Mouse (Mus musculus) C2C12 (cell line): ENCODE measurements around the gene Srgap1. TPM values are rescaled to one million over a fixed set of nuclear protein-coding genes. Genes with fewer than 3 reads are reported as not detected.

Experiments
- H3K27me3 ChIP-seq: one replicate; pipeline ENCODE4 v1.6.1; 2011; ENCODE audit not compliant: control insufficient read depth, insufficient read depth, insufficient read length
- H3K36me3 ChIP-seq: one replicate; pipeline ENCODE4 v1.6.1; 2011; ENCODE audit not compliant: control insufficient read depth, insufficient read depth
- H3K4me3 ChIP-seq: one replicate; pipeline ENCODE4 v1.5.1; 2011; ENCODE audit warnings: mild to moderate bottlenecking, control low read depth; ENCODE audit not compliant: poor library complexity, insufficient read depth, severe bottlenecking
- H3K79me2 ChIP-seq: one replicate; pipeline ENCODE4 v1.6.1; 2011; ENCODE audit not compliant: control insufficient read depth, insufficient read depth
- H3K79me3 ChIP-seq: one replicate; pipeline ENCODE4 v1.6.1; 2011; ENCODE audit warnings: low read depth, control low read depth
- H3ac ChIP-seq: one replicate; pipeline ENCODE3; 2011; ENCODE audit warnings: low read depth; ENCODE audit not compliant: control insufficient read depth, insufficient read length
- CEBPB ChIP-seq: IDR thresholded peaks from one replicate; pipeline ENCODE4 v1.6.1; 2011; ENCODE audit warnings: low read depth, mild to moderate bottlenecking, control low read depth, moderate library complexity
- CTCF ChIP-seq: IDR thresholded peaks from one replicate; pipeline ENCODE4 v1.5.1; 2011; ENCODE audit not compliant: control insufficient read depth, insufficient read depth, insufficient read length
- FOSL1 ChIP-seq: IDR thresholded peaks from one replicate; pipeline ENCODE4 v1.8.0; 2011; ENCODE audit warnings: mild to moderate bottlenecking, low read length; ENCODE audit not compliant: poor library complexity, insufficient read depth, severe bottlenecking
- MAX ChIP-seq: IDR thresholded peaks from one replicate; pipeline ENCODE4 v1.6.1; 2011; ENCODE audit warnings: mild to moderate bottlenecking, control low read depth
- MYOD1 ChIP-seq: IDR thresholded peaks from one replicate; pipeline ENCODE4 v1.6.1; 2011; ENCODE audit warnings: low read depth; ENCODE audit not compliant: control insufficient read depth, insufficient read length
- MYOG ChIP-seq: IDR thresholded peaks from one replicate; pipeline ENCODE4 v1.6.1; 2011; ENCODE audit not compliant: control insufficient read depth, insufficient read length; ENCODE audit errors: extremely low read depth
- USF1 ChIP-seq: IDR thresholded peaks from one replicate; pipeline ENCODE4 v1.6.1; 2011; ENCODE audit warnings: low read depth, mild to moderate bottlenecking, control low read depth, moderate library complexity
- polyA plus RNA-seq: library from polyadenylated mRNA; unstranded; fragments of >200 nt; fragmentation: generic; extraction: Trizol; gene quantifications from one replicate; pipeline ENCODE4 v1.2.1, GENCODE M21; 2012; ENCODE audit warnings: missing spikeins

Gene Srgap1
- polyA plus RNA-seq, 1 experiment: 0.06 TPM

DNA sequence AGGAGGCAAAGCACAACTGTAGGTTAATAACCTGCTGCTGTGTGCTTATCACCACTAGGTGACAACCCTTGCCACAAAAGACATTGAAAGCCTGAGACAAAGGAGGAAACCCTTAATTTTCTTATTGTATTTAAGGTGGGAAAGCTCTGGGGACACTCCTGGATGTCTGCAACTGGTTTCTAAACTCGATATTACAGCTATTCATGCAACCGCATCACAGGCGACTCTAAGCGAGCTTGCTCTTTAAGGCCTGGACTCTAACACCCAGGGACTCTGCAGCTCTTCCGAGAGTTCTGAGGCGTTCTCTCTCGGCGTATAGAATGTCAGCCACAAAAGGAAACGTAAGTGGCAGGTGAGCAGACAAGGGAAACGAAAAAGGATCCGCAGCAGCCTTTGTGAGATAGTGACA lies 241.2 kb downstream of the Srgap1 start:
- TF ChIP-seq FOSL1 (no peak), MAX (no peak), CTCF (no peak), MYOD1 (no peak), CEBPB (no peak), MYOG (no peak)
- Histone ChIP-seq H3K79me2 (no peaks in the 10 kb centered on the region), H3K27me3 (peaks cover 4% of the 10 kb centered on the region), H3K79me3 (no peaks in the 10 kb centered on the region), H3ac (no peak overlapping the region), H3K4me3 (no peak overlapping the region), H3K36me3 (no peaks in the 10 kb centered on the region)

- H3ac ChIP-seq: no peak overlapping the region
- H3K36me3 ChIP-seq: no peaks in the 10 kb centered on the region
- peaks cover 10% of the 10 kb centered on the region for H3K27me3 ChIP-seq
- no peaks in the 10 kb centered on the region for H3K79me3 ChIP-seq
- TF ChIP-seq CEBPB: no peak
- TF ChIP-seq CTCF: no peak
- TF ChIP-seq MYOD1: no peak
- TF ChIP-seq FOSL1: no peak
- no peak for TF ChIP-seq MAX
- no peak for TF ChIP-seq USF1
- TF ChIP-seq MYOG: no peak
- no peak overlapping the region for H3K4me3 ChIP-seq
- H3K79me2 ChIP-seq: no peaks in the 10 kb centered on the region
These were observed 242.6 kb downstream of the Srgap1 start for GRCm38 (mm10) chr10:121804551-121804950.

GRCm38 (mm10) chr10:121800041-121800440 lies 247.1 kb downstream of the Srgap1 start:
- no peaks in the 10 kb centered on the region for H3K79me3 ChIP-seq
- H3K79me2 ChIP-seq: no peaks in the 10 kb centered on the region
- no peak overlapping the region for H3K4me3 ChIP-seq
- H3K27me3 ChIP-seq: peaks cover 10% of the 10 kb centered on the region
- TF ChIP-seq MAX: no peak
- no peak for TF ChIP-seq FOSL1
- no peak for TF ChIP-seq MYOD1
- no peak for TF ChIP-seq CEBPB
- TF ChIP-seq MYOG: no peak
- TF ChIP-seq CTCF: no peak
- TF ChIP-seq USF1: no peak
- no peak overlapping the region for H3ac ChIP-seq
- H3K36me3 ChIP-seq: no peaks in the 10 kb centered on the region

- TF ChIP-seq USF1 (no peak), CTCF (no peak), CEBPB (no peak), FOSL1 (no peak), MYOD1 (no peak), MYOG (no peak), MAX (no peak)
- Histone ChIP-seq H3K4me3 (no peak overlapping the region), H3K79me2 (no peaks in the 10 kb centered on the region), H3K27me3 (peaks cover 6% of the 10 kb centered on the region), H3K36me3 (no peaks in the 10 kb centered on the region), H3K79me3 (no peaks in the 10 kb centered on the region), H3ac (no peak overlapping the region)
These were observed 250.9 kb downstream of the Srgap1 start for GRCm38 (mm10) chr10:121796027-121796802.

DNA sequence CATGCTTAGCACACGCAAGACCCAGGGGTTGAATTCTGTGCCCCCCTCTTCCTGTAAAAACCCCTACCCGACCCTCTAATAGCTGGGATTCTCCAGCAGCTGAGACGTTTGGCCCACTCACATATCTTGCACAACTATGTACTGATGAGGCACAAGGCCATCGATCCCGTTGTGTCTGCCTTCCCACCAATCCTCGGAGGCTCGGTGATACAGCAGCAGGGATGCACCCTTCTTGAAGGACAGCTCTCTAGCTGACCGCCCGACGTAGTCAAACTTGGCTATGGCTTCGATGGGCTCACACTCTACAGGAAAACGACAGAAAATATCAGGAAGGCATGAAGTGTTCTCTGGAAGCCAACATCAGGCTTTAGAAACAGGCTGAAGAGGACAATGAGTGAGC lies 252.6 kb downstream of the Srgap1 start:
- H3ac ChIP-seq: no peak overlapping the region
- no peaks in the 10 kb centered on the region for H3K27me3 ChIP-seq
- H3K4me3 ChIP-seq: no peak overlapping the region
- H3K79me3 ChIP-seq: no peaks in the 10 kb centered on the region
- no peak for TF ChIP-seq CEBPB
- TF ChIP-seq MYOD1: no peak
- TF ChIP-seq MYOG: no peak
- no peak for TF ChIP-seq FOSL1
- TF ChIP-seq CTCF: no peak
- TF ChIP-seq USF1: no peak
- no peak for TF ChIP-seq MAX
- no peaks in the 10 kb centered on the region for H3K79me2 ChIP-seq
- no peaks in the 10 kb centered on the region for H3K36me3 ChIP-seq

DNA sequence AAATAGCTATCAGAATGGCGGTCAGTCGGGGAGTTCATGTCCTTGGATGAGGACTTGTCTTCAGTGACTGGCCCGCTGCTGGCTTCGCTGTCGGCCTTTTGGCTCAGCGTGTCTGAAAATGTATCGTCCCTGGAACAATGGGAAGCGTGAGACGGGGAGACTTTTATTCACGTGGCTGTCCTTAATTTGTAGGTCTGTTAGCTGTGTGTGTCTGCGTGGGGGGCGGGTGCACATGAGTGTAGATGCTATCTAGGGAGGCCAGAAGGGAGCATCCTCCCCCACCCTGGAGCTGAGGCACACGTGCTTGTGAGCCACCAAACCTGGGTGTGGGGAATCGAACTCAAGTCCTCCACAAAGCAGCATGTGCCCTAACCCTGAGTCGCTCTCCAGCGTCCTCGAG lies 254.5 kb downstream of the Srgap1 start:
- Histone ChIP-seq H3ac (no peak overlapping the region), H3K79me2 (no peaks in the 10 kb centered on the region), H3K4me3 (no peak overlapping the region), H3K27me3 (no peaks in the 10 kb centered on the region), H3K79me3 (no peaks in the 10 kb centered on the region), H3K36me3 (no peaks in the 10 kb centered on the region)
- no peak for TF ChIP-seq MAX
- no peak for TF ChIP-seq MYOD1
- TF ChIP-seq CEBPB: no peak
- no peak for TF ChIP-seq USF1
- no peak for TF ChIP-seq MYOG
- TF ChIP-seq FOSL1: no peak
- TF ChIP-seq CTCF: no peak
